Mouse (Mus musculus) ES-E14 (cell line): Measurements from ENCODE around the gene Tmem222. TPM values are rescaled to one million over a fixed set of nuclear protein-coding genes. Genes with fewer than 3 reads are reported as not detected.

Experiments
- DNase-seq: peaks from one replicate; pipeline ENCODE4 v3.0.0-alpha.2; 2013; ENCODE audit warnings: low read depth, low spot score
- H3K27ac ChIP-seq: 2 replicates; pipeline ENCODE4 v1.5.1; 2012; ENCODE audit warnings: low read depth, mild to moderate bottlenecking, low read length, moderate library complexity, mixed read lengths; ENCODE audit not compliant: poor library complexity, insufficient read depth, severe bottlenecking
- H3K36me3 ChIP-seq: 2 replicates; pipeline ENCODE4 v1.6.1; 2012; ENCODE audit warnings: mild to moderate bottlenecking, low read length, moderate library complexity, mixed read lengths; ENCODE audit not compliant: control insufficient read depth, poor library complexity, insufficient read depth, severe bottlenecking
- H3K4me1 ChIP-seq, 2 experiments: fragments of 150-350 bp in 1 of 2; sonication (generic) in 1 of 2; 2 replicates each; pipeline ENCODE4 v1.6.1; 2012; ENCODE audit warnings: low read length in 2 of 2, mild to moderate bottlenecking in 1 of 2, mixed read lengths in 1 of 2; ENCODE audit not compliant: control insufficient read depth in 2 of 2, insufficient read depth in 2 of 2, poor library complexity in 1 of 2
- H3K4me3 ChIP-seq, 2 experiments: fragments of 150-350 bp in 1 of 2; sonication (generic) in 1 of 2; 2 replicates each; pipeline ENCODE4 v1.5.1; 2012; ENCODE audit warnings: low read length in 2 of 2, low read depth in 1 of 2, mild to moderate bottlenecking in 1 of 2, mixed read lengths in 1 of 2; ENCODE audit not compliant: insufficient read depth in 1 of 2, poor library complexity in 1 of 2, severe bottlenecking in 1 of 2
- H3K9ac ChIP-seq: 2 replicates; pipeline ENCODE4 v1.6.1; 2012; ENCODE audit warnings: low read depth, mild to moderate bottlenecking, low read length, mixed read lengths; ENCODE audit not compliant: poor library complexity, insufficient read depth, severe bottlenecking
- H3K9me3 ChIP-seq: fragments of 150-350 bp; sonication (generic); 2 replicates; pipeline ENCODE4 v1.6.1; 2012; ENCODE audit warnings: low read depth, mild to moderate bottlenecking, low read length; ENCODE audit not compliant: control insufficient read depth, insufficient read depth
- CHD2 ChIP-seq: IDR thresholded peaks from 2 replicates; pipeline ENCODE4 v1.6.1; 2014; ENCODE audit warnings: mild to moderate bottlenecking, low read depth, low read length, inconsistent platforms
- HCFC1 ChIP-seq: IDR thresholded peaks from 2 replicates; pipeline ENCODE4 v1.6.1; 2012; ENCODE audit warnings: low read length, inconsistent platforms, borderline replicate concordance; ENCODE audit not compliant: insufficient read depth
- MAFK ChIP-seq: IDR thresholded peaks from 2 replicates; pipeline ENCODE4 v1.6.1; 2014; ENCODE audit warnings: mild to moderate bottlenecking, low read depth, low read length, inconsistent platforms; ENCODE audit not compliant: insufficient read depth
- ZC3H11A ChIP-seq: IDR thresholded peaks from 2 replicates; pipeline ENCODE4 v1.6.1; 2012; ENCODE audit warnings: low read depth, mild to moderate bottlenecking, inconsistent platforms, low read length, borderline replicate concordance
- ZNF384 ChIP-seq: IDR thresholded peaks from 2 replicates; pipeline ENCODE4 v1.6.1; 2012; ENCODE audit warnings: low read depth, low read length, inconsistent platforms
- in situ Hi-C, 2 experiments: fragments of 600-800 bp; cut with MboI; formaldehyde crosslinking; loops; one replicate each; pipeline ENCODE4 v1.15.1; 2025; ENCODE audit warnings: low sequenced_read_pairs in 2 of 2, inconsistent platforms in 1 of 2; ENCODE audit not compliant: unreplicated experiment in 2 of 2
- total RNA-seq: library from RNA; depleted of rRNA; stranded (reverse); fragments of 300-350 nt; gene quantifications from 2 replicates; pipeline ENCODE4 v1.2.3, GENCODE M21; 2012

Gene Tmem222
- total RNA-seq, 1 experiment, result 73.3 TPM

DNA sequence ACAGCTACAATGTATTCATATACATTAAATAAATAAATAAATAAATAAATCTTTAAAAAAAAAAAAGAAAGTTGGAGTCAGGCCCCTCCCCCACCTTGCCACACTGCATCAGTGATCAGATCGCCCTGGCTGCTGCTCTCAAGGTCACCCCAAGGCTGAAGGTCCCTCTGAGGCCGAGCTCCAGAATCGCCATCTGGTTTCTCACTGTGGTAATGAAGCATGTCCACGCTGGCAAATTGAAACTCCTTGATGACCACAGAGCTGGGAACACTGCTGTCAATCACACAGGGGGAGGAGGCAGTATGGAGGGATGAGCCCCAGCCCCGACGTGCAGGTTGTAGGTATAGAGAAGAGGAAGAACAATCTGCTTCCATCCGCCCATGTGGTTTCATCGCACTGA lies 50.0 kb downstream of the Tmem222 start:
- H3K9me3 ChIP-seq, result no peaks in the 10 kb centered on the region
- no peak overlapping the region for H3K27ac ChIP-seq
- in situ Hi-C loops, result no loop called here
- peaks cover 3 to 27% of the 10 kb centered on the region in 2 experiments; a peak in 3 of 4 replicates for H3K4me1 ChIP-seq
- H3K9ac ChIP-seq, result no peak overlapping the region
- TF ChIP-seq ZNF384 (peak; percentile 64), HCFC1 (no peak)
- no peak overlapping the region for H3K4me3 ChIP-seq
- DNase-seq, result no peak
- H3K36me3 ChIP-seq, result no peaks in the 10 kb centered on the region

- no peak overlapping the region for H3K9ac ChIP-seq
- no peak for TF ChIP-seq HCFC1
- no peak for TF ChIP-seq MAFK
- no peak for TF ChIP-seq CHD2
- H3K4me3 ChIP-seq, result peak overlapping the region in 1 of 2 experiments; percentile 27; a peak in 1 of 4 replicates
- H3K9me3 ChIP-seq, result no peaks in the 10 kb centered on the region
- no peak overlapping the region for H3K27ac ChIP-seq
- peaks cover 3 to 28% of the 10 kb centered on the region in 2 experiments; a peak in 3 of 4 replicates for H3K4me1 ChIP-seq
- in situ Hi-C loops, result no loop called here
- DNase-seq, result no peak
- no peaks in the 10 kb centered on the region for H3K36me3 ChIP-seq
Measured at GRCm38 (mm10) chr4:133226073-133226472, 51.5 kb downstream of the Tmem222 start.

DNA sequence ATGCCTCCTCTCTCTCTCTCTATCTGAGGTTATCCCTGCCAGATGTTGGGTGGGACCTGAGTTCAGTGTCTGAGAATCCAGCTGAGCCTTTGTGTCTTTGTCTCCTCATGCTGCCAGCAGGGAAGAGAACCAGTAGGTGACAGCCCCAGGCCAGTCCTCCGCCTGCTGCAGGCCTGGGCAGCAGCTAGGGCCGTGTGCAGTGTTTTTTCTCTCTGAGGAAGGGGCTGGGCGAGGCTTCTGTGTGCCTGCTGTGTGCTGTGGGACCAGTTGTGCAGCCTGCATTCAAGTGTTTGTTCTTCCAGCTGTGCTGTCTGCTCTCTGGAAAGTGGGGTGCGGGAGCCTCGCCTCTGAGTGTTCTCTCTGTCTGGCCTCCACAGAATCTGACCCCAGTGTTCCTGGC lies 53.7 kb downstream of the Tmem222 start:
- no peak for TF ChIP-seq HCFC1
- no peak for TF ChIP-seq CHD2
- TF ChIP-seq ZC3H11A, result no peak
- TF ChIP-seq ZNF384, result no peak
- TF ChIP-seq MAFK, result no peak
- in situ Hi-C loops, result no loop called here
- no peak overlapping the region; the same call in 1 of the 2 replicates for H3K27ac ChIP-seq
- no peaks in the 10 kb centered on the region for H3K9me3 ChIP-seq
- peaks cover 3 to 24% of the 10 kb centered on the region in 2 experiments; a peak in 3 of 4 replicates for H3K4me1 ChIP-seq
- no peak for DNase-seq
- no peaks in the 10 kb centered on the region for H3K36me3 ChIP-seq
- H3K4me3 ChIP-seq, result no peak overlapping the region
- H3K9ac ChIP-seq, result no peak overlapping the region

DNA sequence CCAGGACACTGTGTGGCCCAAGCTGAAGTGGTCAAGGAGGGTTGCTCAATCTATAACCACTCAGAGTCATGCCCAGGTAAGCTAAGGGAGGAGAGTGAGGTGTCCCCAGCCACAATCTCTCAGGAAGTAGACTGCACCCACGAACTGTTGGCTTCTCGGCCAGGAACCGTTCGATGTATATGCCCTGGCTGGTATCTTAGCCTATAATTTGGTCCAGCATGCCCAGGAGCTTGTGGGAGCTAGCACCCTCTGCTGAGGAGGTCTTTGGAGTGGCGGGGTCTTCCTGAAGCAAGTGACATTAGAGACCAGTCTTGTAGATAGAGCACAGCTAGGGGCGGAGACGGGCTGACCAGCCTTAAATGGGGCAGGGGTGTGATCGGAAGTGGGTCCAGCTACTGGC lies 55.9 kb downstream of the Tmem222 start:
- Histone ChIP-seq H3K4me1 (peaks cover 3 to 21% of the 10 kb centered on the region in 2 experiments; a peak in 3 of 4 replicates), H3K36me3 (no peaks in the 10 kb centered on the region), H3K4me3 (no peak overlapping the region), H3K9me3 (no peaks in the 10 kb centered on the region), H3K9ac (no peak overlapping the region), H3K27ac (no peak overlapping the region)
- in situ Hi-C loops, result no loop called here
- TF ChIP-seq HCFC1, result no peak
- TF ChIP-seq MAFK, result no peak
- no peak for TF ChIP-seq CHD2
- TF ChIP-seq ZNF384, result no peak
- TF ChIP-seq ZC3H11A, result no peak
- DNase-seq, result no peak

DNA sequence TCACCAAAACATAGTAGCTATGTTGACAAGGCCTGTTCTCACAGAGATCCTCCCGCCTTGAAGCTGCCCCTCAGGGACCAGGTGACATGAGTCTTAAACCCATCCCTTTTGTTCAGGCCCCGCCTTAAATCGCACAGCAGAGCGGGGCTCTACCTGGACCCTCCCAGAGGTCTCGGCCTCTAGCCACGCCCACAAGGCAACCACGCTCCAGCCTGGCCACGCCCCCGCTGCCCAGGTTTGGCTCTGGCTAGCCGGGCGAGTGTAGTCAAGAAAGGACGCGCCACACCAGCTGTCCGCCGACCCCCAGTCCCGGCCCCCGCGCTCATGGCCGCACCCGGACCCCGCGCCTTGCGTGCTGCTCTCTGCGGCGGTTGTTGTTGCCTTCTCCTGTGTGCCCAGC lies 56.9 kb downstream of the Tmem222 start:
- Histone ChIP-seq H3K36me3 (no peaks in the 10 kb centered on the region), H3K9ac (peak overlapping the region; percentile 50), H3K9me3 (no peaks in the 10 kb centered on the region), H3K4me3 (peak overlapping the region; percentile 64 to 70), H3K27ac (no peak overlapping the region), H3K4me1 (peaks cover 3 to 21% of the 10 kb centered on the region in 2 experiments; a peak in 3 of 4 replicates)
- in situ Hi-C loops, result no loop called here
- peak; percentile 79 for DNase-seq
- TF ChIP-seq MAFK (no peak), HCFC1 (no peak), ZNF384 (no peak), CHD2 (no peak), ZC3H11A (no peak)
